Mouse (Mus musculus) midbrain, embryonic 16.5 days (tissue): ENCODE data around the gene Plcb4. TPM values are rescaled to one million over a fixed set of nuclear protein-coding genes. Genes with fewer than 3 reads are reported as not detected.

Experiments used
- ATAC-seq: fragments of 200-750 bp; cut with Nextera tagmentation; 2 replicates; pipeline ENCODE4 v1.8.0; 2017; ENCODE audit warnings: moderate TSS enrichment
- H3K27ac ChIP-seq: fragments of 300-500 bp; sonication (generic); 2 replicates; pipeline ENCODE4 v1.5.1; 2014; ENCODE audit warnings: mild to moderate bottlenecking, low read length, mixed read lengths
- H3K27me3 ChIP-seq: fragments of 300-500 bp; sonication (generic); 2 replicates; pipeline ENCODE4 v1.6.1; 2014; ENCODE audit warnings: low read depth, low read length, mixed read lengths; ENCODE audit not compliant: control insufficient read depth, insufficient read depth
- H3K36me3 ChIP-seq: fragments of 300-500 bp; sonication (generic); 2 replicates; pipeline ENCODE4 v1.6.1; 2014; ENCODE audit warnings: mild to moderate bottlenecking, low read length, moderate library complexity, mixed read lengths; ENCODE audit not compliant: control insufficient read depth, insufficient read depth
- H3K4me1 ChIP-seq: fragments of 300-500 bp; sonication (generic); 2 replicates; pipeline ENCODE4 v1.6.1; 2014; ENCODE audit warnings: mild to moderate bottlenecking, low read length, mixed read lengths; ENCODE audit not compliant: control insufficient read depth, insufficient read depth
- H3K4me2 ChIP-seq: fragments of 300-500 bp; sonication (generic); 2 replicates; pipeline ENCODE4 v1.6.1; 2014; ENCODE audit warnings: mild to moderate bottlenecking, low read length, mixed read lengths
- H3K4me3 ChIP-seq: fragments of 300-500 bp; sonication (generic); 2 replicates; pipeline ENCODE4 v1.5.1; 2014; ENCODE audit warnings: low read depth, mild to moderate bottlenecking, low read length, moderate library complexity, mixed read lengths
- H3K9ac ChIP-seq: fragments of 300-500 bp; sonication (generic); 2 replicates; pipeline ENCODE4 v1.6.1; 2014; ENCODE audit warnings: low read depth, low read length, mixed read lengths
- H3K9me3 ChIP-seq: fragments of 300-500 bp; sonication (generic); replicated peaks from 2 replicates; pipeline ENCODE4 v1.6.1; 2014; ENCODE audit warnings: mild to moderate bottlenecking, low read length, mixed read lengths; ENCODE audit not compliant: control insufficient read depth, poor library complexity, severe bottlenecking
- WGBS: fragments of 180-500 bp; shearing (Covaris S2); extraction: QIAGEN DNeasy Blood & Tissue Kit; methylation state at CpG from one replicate; pipeline ENCODE4 v1.1.7; 2014; 5-methylcytosine and 5-hydroxymethylcytosine counted together
- polyA plus RNA-seq: library from polyadenylated mRNA; unstranded; fragments of >200 nt; fragmentation: Nextera tagmentation; extraction: Ambion mirVana; gene quantifications from 2 replicates; pipeline ENCODE4 v1.2.1, GENCODE M21; 2015

Plcb4 gene
- polyA plus RNA-seq, 1 experiment from 2014 or later: 44.4 TPM

DNA sequence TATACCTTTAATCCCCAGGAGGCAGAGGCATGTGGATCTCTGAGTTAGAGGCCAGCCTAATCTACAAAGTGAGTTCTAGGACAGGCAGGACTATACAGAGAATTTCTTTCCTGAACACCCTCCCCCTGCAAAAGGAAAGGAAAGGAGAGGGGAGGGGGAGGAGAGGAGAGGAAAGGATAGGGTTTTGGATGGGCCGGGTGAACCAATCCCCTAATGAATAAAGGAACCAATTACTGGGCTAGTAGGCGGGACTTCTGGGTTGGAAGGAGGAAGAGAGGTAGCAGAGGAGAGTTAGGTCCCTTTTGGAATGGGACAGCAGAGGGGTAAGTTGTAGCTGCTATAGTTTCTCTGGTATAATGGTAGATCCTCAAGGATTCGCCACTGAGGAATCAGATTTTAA, 12.6 kb upstream of the Plcb4 start:
- Histone ChIP-seq H3K27ac (no peak overlapping the region), H3K4me3 (no peak overlapping the region), H3K9ac (no peak overlapping the region), H3K4me1 (no peaks in the 10 kb centered on the region), H3K9me3 (peaks cover 3% of the 10 kb centered on the region; the same call in 1 of the 2 replicates), H3K4me2 (no peak overlapping the region), H3K36me3 (no peaks in the 10 kb centered on the region), H3K27me3 (no peaks in the 10 kb centered on the region)
- no peak for ATAC-seq
- 79% methylated on average over 3 of the region's 3 CpGs for WGBS

DNA sequence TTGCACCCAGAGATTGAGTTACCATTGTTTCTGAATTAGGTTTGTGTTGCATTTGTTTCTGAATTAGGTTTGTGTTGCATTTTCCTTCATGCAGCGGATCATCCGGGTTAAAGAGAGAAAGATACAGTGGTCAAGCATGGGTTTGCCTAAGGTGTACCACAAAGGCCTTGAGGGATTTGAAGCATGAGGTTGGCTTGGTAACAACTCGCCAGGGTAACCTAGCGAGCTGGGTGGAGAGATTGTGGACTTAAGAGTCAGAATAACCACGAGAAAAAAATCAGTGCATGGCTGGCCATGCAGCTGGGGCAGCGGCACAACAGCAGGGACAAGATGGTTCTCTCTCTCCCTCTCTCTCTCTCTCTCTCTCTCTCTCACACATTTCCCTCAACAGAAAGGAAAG, 12.2 kb upstream of the Plcb4 start:
- Histone ChIP-seq H3K9me3 (peaks cover 3% of the 10 kb centered on the region; the same call in 1 of the 2 replicates), H3K36me3 (no peaks in the 10 kb centered on the region), H3K27me3 (no peaks in the 10 kb centered on the region), H3K27ac (no peak overlapping the region), H3K4me2 (no peak overlapping the region), H3K4me3 (no peak overlapping the region), H3K9ac (no peak overlapping the region), H3K4me1 (no peaks in the 10 kb centered on the region)
- 81% methylated on average over 6 of the region's 6 CpGs for WGBS
- no peak for ATAC-seq

DNA sequence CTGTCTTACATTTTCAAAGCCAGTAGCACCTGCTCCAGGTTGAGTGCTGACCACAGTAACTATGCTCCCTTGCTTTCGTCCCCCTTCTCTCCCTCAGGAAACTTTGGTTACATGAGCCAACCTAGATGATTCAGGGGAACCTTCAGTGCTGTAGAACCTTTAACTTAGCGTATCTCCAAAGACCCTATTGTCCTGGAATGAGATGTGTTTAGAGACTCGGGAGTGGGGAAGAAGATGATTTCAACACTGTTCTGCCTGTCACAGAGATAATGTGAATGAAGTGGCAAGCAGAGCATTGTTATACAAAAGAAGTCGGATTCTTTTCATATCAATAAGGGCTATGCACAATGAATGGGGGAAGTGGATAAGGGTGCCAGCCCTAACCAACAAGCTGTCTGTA, 10.8 kb upstream of the Plcb4 start:
- H3K27me3 ChIP-seq: no peaks in the 10 kb centered on the region
- no peaks in the 10 kb centered on the region for H3K36me3 ChIP-seq
- WGBS: 66% methylated on average over 4 of the region's 4 CpGs
- ATAC-seq: no peak
- no peak overlapping the region for H3K4me2 ChIP-seq
- H3K4me1 ChIP-seq: no peaks in the 10 kb centered on the region
- H3K4me3 ChIP-seq: no peak overlapping the region
- no peaks in the 10 kb centered on the region; the same call in 1 of the 2 replicates for H3K9me3 ChIP-seq
- H3K9ac ChIP-seq: no peak overlapping the region
- no peak overlapping the region for H3K27ac ChIP-seq

DNA sequence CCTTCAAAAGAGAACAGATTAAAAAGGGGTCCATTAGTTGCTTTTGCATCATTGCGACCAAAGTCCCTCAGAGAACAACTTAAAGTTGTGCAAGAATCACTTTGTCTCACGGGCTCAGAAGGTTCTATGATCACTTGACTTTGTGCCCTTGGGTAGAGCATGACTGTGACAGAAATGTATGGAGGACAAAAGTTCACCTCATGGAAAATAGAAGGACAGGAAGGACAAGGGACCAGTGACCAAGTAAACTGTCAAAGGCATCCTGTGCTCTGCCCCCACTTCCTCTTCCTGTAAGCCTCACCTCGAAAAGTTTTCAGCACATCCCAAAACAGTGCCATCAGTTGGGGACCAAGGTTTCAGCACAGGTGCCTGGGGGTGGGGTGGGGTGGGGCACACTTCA, 7.9 kb upstream of the Plcb4 start:
- no peak for ATAC-seq

DNA sequence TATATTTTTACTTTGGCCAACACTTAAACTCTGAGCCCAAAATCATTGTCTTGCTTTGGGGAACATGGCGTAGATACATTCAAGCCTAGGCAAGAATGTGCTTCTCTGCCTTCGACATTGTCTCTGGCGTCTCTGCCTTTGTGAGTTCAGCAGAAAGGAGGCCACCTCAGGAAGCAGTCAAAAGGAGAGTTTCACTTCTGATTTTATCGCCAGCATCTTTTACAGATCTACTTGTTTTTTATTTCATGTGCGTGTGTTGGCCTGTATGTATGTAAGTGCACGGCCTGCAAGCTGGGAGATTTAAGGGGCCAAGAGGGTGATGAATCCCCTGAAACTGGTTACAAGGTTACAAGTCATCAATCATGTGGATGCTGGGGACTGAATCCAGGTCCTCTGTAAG, 6.8 kb upstream of the Plcb4 start:
- H3K9me3 ChIP-seq: no peaks in the 10 kb centered on the region
- no peak overlapping the region for H3K9ac ChIP-seq
- ATAC-seq: no peak
- H3K4me3 ChIP-seq: no peak overlapping the region
- no peak overlapping the region for H3K4me2 ChIP-seq
- H3K27me3 ChIP-seq: no peaks in the 10 kb centered on the region
- 94% methylated on average over 6 of the region's 6 CpGs for WGBS
- H3K36me3 ChIP-seq: no peaks in the 10 kb centered on the region
- H3K4me1 ChIP-seq: no peaks in the 10 kb centered on the region
- H3K27ac ChIP-seq: no peak overlapping the region

More for the DNA sequence above, 7.9 kb upstream of the Plcb4 start:
- WGBS: 84% methylated on average over 3 of the region's 3 CpGs
- no peaks in the 10 kb centered on the region for H3K9me3 ChIP-seq
- H3K4me2 ChIP-seq: no peak overlapping the region
- no peaks in the 10 kb centered on the region for H3K36me3 ChIP-seq
- no peak overlapping the region for H3K4me3 ChIP-seq
- H3K4me1 ChIP-seq: no peaks in the 10 kb centered on the region
- H3K9ac ChIP-seq: no peak overlapping the region
- H3K27me3 ChIP-seq: no peaks in the 10 kb centered on the region
- no peak overlapping the region for H3K27ac ChIP-seq

DNA sequence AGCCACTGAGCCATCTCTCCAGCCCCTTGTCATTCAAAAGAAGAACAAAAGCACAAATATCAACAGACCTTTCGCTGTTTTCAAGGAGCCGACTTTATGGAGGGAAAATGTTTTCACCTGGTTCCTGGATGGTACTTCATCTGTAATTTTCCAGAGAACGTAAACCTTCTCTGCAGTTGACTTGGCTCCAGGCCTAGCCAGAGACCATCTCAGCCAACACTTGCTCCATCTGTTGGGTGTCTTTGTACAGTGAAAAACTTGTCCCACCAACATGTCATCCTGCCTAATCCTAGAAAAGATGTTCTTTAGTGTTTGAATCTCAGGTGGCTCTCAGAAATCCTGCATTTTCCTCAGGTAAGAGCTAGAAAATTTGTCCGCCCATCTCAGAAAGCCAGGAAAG, 6.4 kb upstream of the Plcb4 start:
- no peak for ATAC-seq
- Histone ChIP-seq H3K27me3 (no peaks in the 10 kb centered on the region), H3K4me2 (no peak overlapping the region), H3K36me3 (no peaks in the 10 kb centered on the region), H3K4me1 (no peaks in the 10 kb centered on the region), H3K9me3 (no peaks in the 10 kb centered on the region), H3K4me3 (no peak overlapping the region), H3K27ac (no peak overlapping the region), H3K9ac (no peak overlapping the region)
- WGBS: 93% methylated on average over 4 of the region's 4 CpGs

DNA sequence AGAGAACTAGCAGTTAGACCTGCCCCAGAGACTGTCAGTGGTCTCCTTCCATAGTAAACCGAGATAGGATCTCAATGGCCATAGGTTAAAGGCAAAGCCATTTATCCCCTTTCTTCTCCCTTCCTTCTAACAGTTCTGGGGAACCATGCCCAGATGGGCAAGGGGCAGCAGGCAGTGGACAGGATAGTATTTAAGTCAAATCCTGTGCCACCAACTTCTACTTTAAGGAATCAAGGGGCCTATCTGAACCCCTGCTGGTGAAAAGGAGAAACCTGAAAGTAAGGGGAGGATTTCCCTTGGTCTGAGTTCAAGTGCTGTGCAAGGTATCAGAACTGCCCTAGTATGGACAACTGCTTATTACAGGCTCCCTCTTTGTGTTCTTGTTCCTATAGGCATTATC, 2.9 kb upstream of the Plcb4 start:
- 84% methylated on average over 1 of the region's 1 CpGs for WGBS
- H3K9me3 ChIP-seq: no peaks in the 10 kb centered on the region
- H3K27ac ChIP-seq: no peak overlapping the region
- no peak overlapping the region for H3K9ac ChIP-seq
- no peak for ATAC-seq
- peaks cover 11% of the 10 kb centered on the region for H3K4me1 ChIP-seq
- H3K4me3 ChIP-seq: no peak overlapping the region
- H3K4me2 ChIP-seq: no peak overlapping the region
- no peaks in the 10 kb centered on the region for H3K36me3 ChIP-seq
- no peaks in the 10 kb centered on the region for H3K27me3 ChIP-seq

DNA sequence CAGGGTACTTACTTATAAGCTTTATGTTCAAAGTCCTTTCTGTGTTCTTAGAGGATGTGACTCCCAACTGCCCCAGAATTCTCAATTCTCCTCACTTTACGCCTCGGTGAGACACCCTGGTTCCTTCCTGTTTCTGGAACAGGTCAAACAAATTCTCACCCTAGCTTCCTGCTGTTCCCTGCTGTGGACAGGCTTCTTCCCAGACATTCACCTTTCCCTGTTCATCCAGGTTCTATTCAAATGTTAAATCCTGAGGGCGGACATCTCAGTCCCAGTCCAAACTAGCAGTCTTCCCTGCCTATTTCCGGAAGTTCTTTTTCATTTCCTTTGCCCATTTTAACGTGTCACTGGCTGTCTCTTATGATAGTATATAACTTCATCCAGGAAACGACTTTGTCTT, 2.2 kb upstream of the Plcb4 start:
- Histone ChIP-seq H3K4me1 (peaks cover 16% of the 10 kb centered on the region), H3K4me3 (no peak overlapping the region), H3K27me3 (no peaks in the 10 kb centered on the region), H3K36me3 (no peaks in the 10 kb centered on the region), H3K4me2 (no peak overlapping the region), H3K9me3 (no peaks in the 10 kb centered on the region), H3K27ac (no peak overlapping the region), H3K9ac (no peak overlapping the region)
- 81% methylated on average over 6 of the region's 6 CpGs for WGBS
- no peak for ATAC-seq

DNA sequence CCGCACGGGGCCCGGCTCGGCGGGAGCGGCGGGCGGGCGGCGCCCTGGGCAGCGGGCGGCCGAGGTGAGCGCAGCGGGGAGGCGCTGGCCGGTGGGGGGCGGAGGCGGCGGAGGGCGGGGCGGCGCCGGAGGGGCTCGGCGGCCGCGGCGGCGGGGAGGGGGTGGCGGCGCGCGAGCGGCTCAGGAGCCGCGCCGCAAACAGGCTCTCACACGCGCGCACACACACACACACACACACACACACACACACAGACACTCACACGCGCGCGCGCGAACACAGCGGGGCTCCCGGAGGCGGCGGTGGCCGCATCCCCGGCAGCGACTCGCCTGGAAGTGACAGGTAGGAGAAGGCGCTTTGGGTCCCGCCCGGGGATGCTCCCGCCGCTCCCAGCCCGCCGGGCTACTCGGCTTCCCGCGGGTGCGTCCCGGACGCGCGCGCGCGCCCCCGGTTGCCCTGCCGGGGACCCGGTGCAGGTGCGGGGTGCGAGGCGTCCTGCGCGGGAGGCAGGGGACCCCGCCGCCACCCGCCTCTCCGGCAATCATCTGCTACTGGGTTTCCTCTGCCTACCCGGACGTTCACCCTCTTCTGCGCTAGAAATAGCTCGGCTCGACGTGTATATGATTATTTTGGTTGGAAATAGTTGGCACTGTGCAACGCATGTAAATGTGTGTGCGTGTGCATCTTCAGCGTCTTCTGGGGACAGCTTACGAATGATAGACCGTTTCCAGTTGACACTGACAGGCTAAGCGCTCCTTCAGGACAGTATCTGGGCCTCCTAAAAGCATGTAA, 775 bp downstream of the Plcb4 start:
- Histone ChIP-seq H3K4me2 (peak overlapping the region; percentile 68), H3K9me3 (no peaks in the 10 kb centered on the region), H3K4me1 (peaks cover 18% of the 10 kb centered on the region), H3K27me3 (no peaks in the 10 kb centered on the region), H3K36me3 (no peaks in the 10 kb centered on the region), H3K9ac (peak overlapping the region; percentile 94), H3K27ac (peak overlapping the region; percentile 99), H3K4me3 (peak overlapping the region; percentile 94)
- peak; percentile 66 for ATAC-seq
- under 1% methylated on average over 43 of the region's 97 CpGs for WGBS
